Mouse (Mus musculus): Measurements from ENCODE around the gene Scnn1a. TPM values are rescaled to one million over a fixed set of nuclear protein-coding genes. Genes with fewer than 3 reads are reported as not detected.

The Scnn1a gene
- 0.98 and 1.1 TPM in 2 replicates for polyA plus RNA-seq (2015; fragmentation: Nextera tagmentation; extraction: Ambion mirVana)

DNA sequence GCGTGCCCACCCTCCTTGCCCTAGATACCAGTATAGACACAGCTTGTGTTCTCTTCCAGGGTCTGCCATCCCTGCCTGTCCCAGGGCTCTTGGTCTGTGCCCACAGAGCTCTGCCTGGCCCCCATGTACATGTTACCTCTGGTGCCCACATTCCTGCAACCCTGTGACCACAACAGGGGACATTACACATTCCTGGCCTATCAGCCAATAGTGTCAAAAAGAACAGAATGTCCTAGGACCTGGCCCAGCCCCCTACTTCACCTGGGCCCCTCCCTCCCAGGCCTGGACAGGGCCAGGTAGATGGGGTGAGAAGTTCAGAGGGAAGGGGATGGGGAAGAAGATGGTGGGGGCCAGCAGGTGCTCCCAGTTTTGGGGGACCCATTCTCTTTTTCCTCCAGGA lies at the start of gene Scnn1a:
Gene Scnn1a (plus strand): TSS at position 337 of the 400 bp plus-strand sequence.

DNA sequence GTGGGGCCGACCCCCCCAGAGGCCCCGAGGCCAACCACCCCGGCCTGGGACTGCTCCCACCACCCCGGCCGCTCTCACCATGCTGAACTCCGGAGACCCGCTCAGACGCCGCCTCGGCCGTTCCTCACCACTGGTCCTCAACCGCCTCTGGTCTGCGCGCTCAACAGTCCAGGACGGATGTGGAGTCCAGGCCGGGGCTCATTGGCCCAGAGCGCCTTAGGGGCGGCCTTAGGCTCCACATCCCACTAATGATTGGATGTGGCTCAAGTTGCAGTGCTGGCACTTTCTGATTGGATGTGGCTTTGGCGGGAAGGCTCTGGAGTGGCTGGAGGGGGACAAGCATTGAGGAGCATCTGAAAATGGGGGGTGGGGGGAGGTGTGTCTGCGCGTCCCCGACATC lies 34.6 kb upstream of the Scnn1a start, which contains the start of gene Tuba3a:
Gene Tuba3a (minus strand): TSS at position 153 of the 400 bp plus-strand sequence.

DNA sequence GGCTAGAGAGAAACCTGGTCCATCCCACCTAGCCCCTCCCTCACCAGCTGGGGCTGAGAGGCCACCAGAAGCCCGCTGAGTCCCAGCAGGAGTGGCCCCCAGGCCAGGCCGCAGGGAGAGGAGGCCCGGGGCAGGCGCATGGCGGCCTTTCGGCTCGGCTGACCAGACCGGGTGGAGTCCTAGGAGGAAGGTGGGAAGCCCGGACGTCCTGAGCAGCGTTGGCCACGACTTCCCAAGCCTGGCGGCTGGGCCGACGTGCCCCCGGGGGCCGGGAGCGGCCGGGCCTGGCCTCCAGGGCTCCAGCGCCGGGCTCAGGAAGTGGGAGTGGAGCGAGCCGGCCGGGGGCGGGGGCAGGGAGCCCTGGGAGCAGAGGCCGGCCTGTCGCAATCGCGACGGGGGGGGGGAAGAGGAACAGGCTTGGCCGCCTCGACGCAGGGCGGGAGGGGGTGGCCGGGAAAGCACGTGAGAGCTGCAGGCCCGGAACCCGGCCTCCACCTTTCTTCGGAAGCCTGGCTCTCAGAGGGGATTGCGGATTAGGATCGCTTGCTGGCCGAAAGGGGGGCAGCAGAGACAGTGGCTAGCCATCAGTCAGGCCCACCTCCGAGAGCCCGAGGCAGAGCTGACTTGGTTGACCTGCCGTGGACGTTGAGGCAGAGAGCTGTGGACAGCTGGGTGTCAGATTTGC lies 6.8 kb upstream of the Scnn1a start, which contains the start of gene Ltbr:
Gene Ltbr (minus strand): TSS at position 340 of the 685 bp plus-strand sequence.

DNA sequence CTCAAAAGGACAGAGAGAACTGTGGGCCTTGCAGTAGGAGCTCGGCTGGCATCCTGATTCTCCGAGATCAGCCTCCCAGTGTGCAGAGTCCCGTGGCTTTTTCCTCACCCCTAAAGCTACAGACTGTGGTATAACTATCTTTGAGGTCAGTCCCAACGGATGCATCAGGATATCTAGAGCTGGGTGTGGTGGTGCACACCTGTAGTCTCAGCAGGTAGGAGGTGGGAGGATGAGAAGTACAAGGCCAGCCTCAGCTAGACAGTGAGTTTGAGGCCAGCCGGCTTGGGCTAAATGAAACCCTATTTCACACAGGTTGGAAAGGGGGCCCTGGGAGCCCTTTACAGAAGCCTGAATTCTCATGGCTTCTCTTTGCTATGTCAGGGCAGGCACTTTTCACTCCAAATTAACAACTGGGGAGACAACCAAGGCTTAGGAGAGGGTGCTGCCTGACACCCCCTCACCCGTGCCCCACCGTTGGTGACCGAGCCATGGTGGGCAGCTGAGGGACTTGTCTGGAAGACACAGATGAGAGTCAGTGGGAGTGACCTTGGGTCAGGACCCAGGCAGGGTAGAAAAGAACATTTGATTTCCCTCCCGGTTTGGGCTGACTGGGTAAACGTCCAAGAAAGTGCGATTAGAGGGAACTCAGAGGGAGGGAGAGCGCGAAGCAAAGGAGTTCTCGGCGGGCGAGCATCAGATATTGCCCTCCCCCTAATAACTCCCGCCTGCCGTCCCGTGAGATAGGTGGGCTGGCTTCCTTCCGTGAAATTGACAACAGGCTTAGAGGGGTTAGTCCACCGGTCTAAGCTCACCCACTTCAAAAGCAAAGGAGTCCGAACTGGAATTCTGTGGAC lies 28.5 kb downstream of the Scnn1a start, which contains the start of gene Tnfrsf1a:
Gene Tnfrsf1a (plus strand): TSS at position 642 of the 854 bp plus-strand sequence.

DNA sequence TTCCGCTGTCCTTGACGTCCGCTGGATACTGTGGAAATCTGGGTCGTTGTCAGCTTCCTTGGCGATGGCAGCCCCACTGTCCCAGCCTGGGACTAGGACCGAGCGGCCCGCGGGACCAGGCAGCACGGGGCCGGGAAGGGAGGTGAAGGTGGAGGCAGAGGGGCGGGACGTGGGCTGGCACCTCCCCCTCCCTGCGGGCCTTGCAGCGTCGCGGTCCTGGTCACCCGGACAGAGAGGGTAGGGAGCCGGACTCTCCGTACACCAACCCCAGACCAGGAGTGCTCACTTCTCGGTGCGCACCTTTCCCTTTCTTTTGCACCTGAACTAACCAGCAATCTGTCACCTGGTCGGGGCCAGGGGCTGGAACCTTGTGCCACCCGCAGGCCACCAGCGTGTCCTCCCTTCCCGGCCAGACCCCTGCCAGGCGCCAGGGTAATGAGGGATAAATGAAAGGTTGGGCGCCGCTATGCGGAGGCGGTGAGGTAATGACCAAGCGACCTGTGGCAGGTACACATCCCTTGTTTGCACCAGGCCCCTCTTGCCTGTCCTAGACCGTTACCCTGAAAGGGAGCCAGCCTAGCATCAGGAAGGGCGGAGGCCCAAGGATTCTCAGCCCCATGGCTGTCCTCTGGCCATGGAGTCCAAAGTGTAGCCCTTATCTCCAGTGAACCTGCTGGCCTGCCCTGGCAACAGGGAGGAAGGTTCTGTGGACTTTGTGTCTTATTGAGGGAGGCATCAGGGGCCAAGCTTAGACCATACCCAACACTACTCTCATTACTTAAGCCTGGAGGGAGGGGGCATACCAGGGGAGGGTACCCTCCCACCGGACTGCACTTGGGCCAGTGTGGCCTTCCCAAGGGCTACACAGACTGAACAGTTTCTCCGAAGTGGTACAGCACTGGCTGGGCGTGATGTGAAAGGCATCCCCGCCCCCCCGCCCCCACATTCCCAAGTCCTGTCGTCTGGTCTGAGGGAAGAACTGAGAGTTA lies 60.2 kb downstream of the Scnn1a start, which contains the start of gene Plekhg6:
Gene Plekhg6 (minus strand): TSS at position 422 of the 989 bp plus-strand sequence.

Other genes with a start within 250 kb of the Scnn1a start
- 31.8 and 32.9 TPM in 2 replicates for gene Chd4, start 224.7 kb upstream of the Scnn1a start, polyA plus RNA-seq (2015; fragmentation: Nextera tagmentation; extraction: Ambion mirVana)
- 31.6 and 32.2 TPM in 2 replicates for gene Nop2, start 188.8 kb upstream of the Scnn1a start, polyA plus RNA-seq (2015; fragmentation: Nextera tagmentation; extraction: Ambion mirVana)
- gene Iffo1, start 175.4 kb upstream of the Scnn1a start, polyA plus RNA-seq (2015; fragmentation: Nextera tagmentation; extraction: Ambion mirVana), result 6.4 and 7.9 TPM in 2 replicates
- gene Gapdh, start 154.2 kb upstream of the Scnn1a start, polyA plus RNA-seq (2015; fragmentation: Nextera tagmentation; extraction: Ambion mirVana), result 1,713 and 1,923 TPM in 2 replicates
- 13.4 and 20.9 TPM in 2 replicates for gene Ncapd2, start 129.0 kb upstream of the Scnn1a start, polyA plus RNA-seq (2015; fragmentation: Nextera tagmentation; extraction: Ambion mirVana)
- 189 and 192 TPM in 2 replicates for gene Mrpl51, start 128.9 kb upstream of the Scnn1a start, polyA plus RNA-seq (2015; fragmentation: Nextera tagmentation; extraction: Ambion mirVana)
- 2.8 and 3.3 TPM in 2 replicates for gene Vamp1, start 105.1 kb upstream of the Scnn1a start, polyA plus RNA-seq (2015; fragmentation: Nextera tagmentation; extraction: Ambion mirVana)
- gene Tapbpl, start 88.8 kb upstream of the Scnn1a start, polyA plus RNA-seq (2015; fragmentation: Nextera tagmentation; extraction: Ambion mirVana), result 8.8 and 9.1 TPM in 2 replicates
- gene Cd27, start 83.6 kb upstream of the Scnn1a start, polyA plus RNA-seq (2015; fragmentation: Nextera tagmentation; extraction: Ambion mirVana), result 1.2 and 1.3 TPM in 2 replicates
- gene Tuba3a, start 34.6 kb upstream of the Scnn1a start, polyA plus RNA-seq (2015; fragmentation: Nextera tagmentation; extraction: Ambion mirVana), result 0.26 and 0.28 TPM in 2 replicates
- gene Ltbr, start 6.8 kb upstream of the Scnn1a start, polyA plus RNA-seq (2015; fragmentation: Nextera tagmentation; extraction: Ambion mirVana), result 109 and 119 TPM in 2 replicates
- gene Tnfrsf1a, start 28.7 kb downstream of the Scnn1a start, polyA plus RNA-seq (2015; fragmentation: Nextera tagmentation; extraction: Ambion mirVana), result 87.8 and 96.6 TPM in 2 replicates
- 6.4 and 6.6 TPM in 2 replicates for gene Plekhg6, start 60.1 kb downstream of the Scnn1a start, polyA plus RNA-seq (2015; fragmentation: Nextera tagmentation; extraction: Ambion mirVana)
- gene Cd9, start 174.1 kb downstream of the Scnn1a start, polyA plus RNA-seq (2015; fragmentation: Nextera tagmentation; extraction: Ambion mirVana), result 637 and 658 TPM in 2 replicates
- gene Vwf, start 226.1 kb downstream of the Scnn1a start, polyA plus RNA-seq (2015; fragmentation: Nextera tagmentation; extraction: Ambion mirVana), result 22.4 and 23.7 TPM in 2 replicates

Measured in urinary bladder, postnatal 0 days (tissue).